Mouse (Mus musculus) kidney, adult 2 months (tissue): ENCODE measurements around the gene Abcb1b.

Experiments
- CTCF ChIP-seq: fragments of 200-500 bp; conservative IDR thresholded peaks from 2 replicates; pipeline ENCODE4 v1.5.1; 2011; ENCODE audit warnings: low read depth, mild to moderate bottlenecking, control low read depth, low read length, moderate library complexity, mixed read lengths; ENCODE audit not compliant: insufficient read depth, insufficient read length
- POLR2A ChIP-seq: fragments of 200-500 bp; IDR thresholded peaks from one replicate; pipeline ENCODE4 v1.6.1; 2011; ENCODE audit warnings: low read depth, low read length, control low read depth

DNA sequence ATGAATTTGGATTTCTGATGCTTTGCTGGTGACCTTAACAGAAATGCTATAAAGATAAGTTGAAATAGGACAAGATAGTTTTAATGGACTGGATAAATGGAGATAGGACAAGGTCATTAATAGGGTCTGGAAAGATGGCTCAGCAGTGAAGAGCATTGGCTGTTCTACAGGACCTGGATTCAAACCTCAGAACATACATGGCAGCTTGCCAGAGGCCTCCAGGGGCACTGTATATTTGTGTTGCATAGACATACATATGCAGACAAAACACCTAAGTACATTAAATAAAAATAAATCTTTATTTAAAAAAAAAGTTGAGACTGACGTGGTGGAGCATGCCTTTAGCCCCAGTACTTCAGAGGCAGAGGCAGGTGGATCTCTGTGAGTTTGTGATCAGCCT lies 103.1 kb downstream of the Abcb1b start:
- TF ChIP-seq POLR2A (no peak), CTCF (no peak)
